Mouse (Mus musculus) CH12.LX (cell line): ENCODE data around the gene Serac1. TPM values are rescaled to one million over a fixed set of nuclear protein-coding genes. Genes with fewer than 3 reads are reported as not detected.

Experiments used
- DNase-seq: peaks from one replicate; pipeline ENCODE4 v3.0.0-alpha.2; 2013; ENCODE audit errors: extremely low read depth
- H3K27ac ChIP-seq: 2 replicates; pipeline ENCODE4 v1.5.1; 2012; ENCODE audit warnings: low read depth, mild to moderate bottlenecking, control low read depth, moderate library complexity; ENCODE audit not compliant: insufficient read depth
- H3K27me3 ChIP-seq: replicated peaks from 2 replicates; pipeline ENCODE3; 2012; ENCODE audit warnings: inconsistent platforms
- H3K36me3 ChIP-seq, 2 experiments: replicated peaks in 1 of 2; 2 replicates each; pipeline versions ENCODE3 to v1.6.1; 2012; ENCODE audit warnings: inconsistent platforms in 1 of 2, low read length in 1 of 2, mild to moderate bottlenecking in 1 of 2, mixed read lengths in 1 of 2, moderate library complexity in 1 of 2; ENCODE audit not compliant: control insufficient read depth in 1 of 2, insufficient read depth in 1 of 2
- H3K4me1 ChIP-seq, 2 experiments: 2 replicates each; pipeline ENCODE4 v1.6.1; 2012; ENCODE audit warnings: inconsistent platforms in 1 of 2, moderate library complexity in 1 of 2; ENCODE audit not compliant: insufficient read depth in 2 of 2, control insufficient read depth in 1 of 2
- H3K4me2 ChIP-seq: 2 replicates; pipeline ENCODE4 v1.6.1; 2012; ENCODE audit warnings: low read depth, mild to moderate bottlenecking, control low read depth; ENCODE audit not compliant: poor library complexity, insufficient read depth, severe bottlenecking
- H3K4me3 ChIP-seq, 3 experiments: fragments of 150-350 bp in 1 of 3; sonication (generic) in 1 of 3; replicated peaks in 1 of 3; 2 replicates each; pipeline versions ENCODE3 to v1.5.1; 2011 to 2012; ENCODE audit warnings: low read depth in 2 of 3, low read length in 2 of 3, mild to moderate bottlenecking in 2 of 3, moderate library complexity in 2 of 3, control low read depth in 1 of 3, improper control_type of control experiment in 1 of 3, inconsistent platforms in 1 of 3, mixed read lengths in 1 of 3; ENCODE audit not compliant: poor library complexity in 1 of 3
- H3K79me2 ChIP-seq: replicated peaks from 2 replicates; pipeline ENCODE4 v1.6.1; 2012; ENCODE audit warnings: mild to moderate bottlenecking, moderate library complexity; ENCODE audit not compliant: control insufficient read depth, poor library complexity, insufficient read depth, severe bottlenecking; ENCODE audit errors: extremely low read depth
- H3K9ac ChIP-seq: 2 replicates; pipeline ENCODE4 v1.6.1; 2012; ENCODE audit warnings: low read depth, mild to moderate bottlenecking, control low read depth, moderate library complexity; ENCODE audit not compliant: insufficient read depth
- H3K9me3 ChIP-seq: replicated peaks from 2 replicates; pipeline ENCODE3; 2012; ENCODE audit warnings: low read length, inconsistent platforms, mixed read lengths
- CTCF ChIP-seq, 2 experiments: IDR thresholded peaks in 1 of 2; conservative IDR thresholded peaks in 1 of 2; 2 replicates each; pipeline ENCODE4 v1.5.1; 2011 to 2012; ENCODE audit warnings: low read depth in 2 of 2, low read length in 2 of 2, improper control_type of control experiment in 1 of 2, inconsistent platforms in 1 of 2, mild to moderate bottlenecking in 1 of 2, moderate library complexity in 1 of 2
- ELF1 ChIP-seq: IDR thresholded peaks from 2 replicates; pipeline ENCODE4 v1.6.1; 2014; ENCODE audit warnings: low read depth, mild to moderate bottlenecking, inconsistent platforms, low read length, improper control_type of control experiment
- JUN ChIP-seq: IDR thresholded peaks from 2 replicates; pipeline ENCODE4 v1.6.1; 2011; ENCODE audit warnings: low read depth, mild to moderate bottlenecking, low read length, improper control_type of control experiment, moderate library complexity; ENCODE audit not compliant: insufficient read depth
- NELFE ChIP-seq: IDR thresholded peaks from 2 replicates; pipeline ENCODE4 v1.6.1; 2011; ENCODE audit warnings: low read depth, low read length, improper control_type of control experiment
- NRF1 ChIP-seq: IDR thresholded peaks from 2 replicates; pipeline ENCODE4 v1.6.1; 2014; ENCODE audit warnings: low read depth, mild to moderate bottlenecking, inconsistent platforms, low read length, improper control_type of control experiment, moderate library complexity
- PAX5 ChIP-seq: IDR thresholded peaks from 2 replicates; pipeline ENCODE4 v1.6.1; 2012; ENCODE audit warnings: low read length, inconsistent platforms, mixed read lengths
- POLR2A ChIP-seq: IDR thresholded peaks from 2 replicates; pipeline ENCODE4 v1.6.1; 2011; ENCODE audit warnings: low read depth, mild to moderate bottlenecking, improper control_type of control experiment, low read length
- RAD21 ChIP-seq: IDR thresholded peaks from 2 replicates; pipeline ENCODE4 v1.6.1; 2011; ENCODE audit warnings: low read depth, mild to moderate bottlenecking, low read length, improper control_type of control experiment, moderate library complexity
- SMC3 ChIP-seq: IDR thresholded peaks from 2 replicates; pipeline ENCODE4 v1.6.1; 2011; ENCODE audit warnings: low read depth, low read length, improper control_type of control experiment
- TCF12 ChIP-seq: IDR thresholded peaks from 2 replicates; pipeline ENCODE4 v1.6.1; 2014; ENCODE audit warnings: low read depth, mild to moderate bottlenecking, inconsistent platforms, low read length, improper control_type of control experiment
- UBTF ChIP-seq: IDR thresholded peaks from 2 replicates; pipeline ENCODE4 v1.6.1; 2012; ENCODE audit warnings: low read depth, mild to moderate bottlenecking, inconsistent platforms, low read length, improper control_type of control experiment, moderate library complexity
- USF1 ChIP-seq: IDR thresholded peaks from 2 replicates; pipeline ENCODE4 v1.6.1; 2014; ENCODE audit warnings: low read depth, mild to moderate bottlenecking, inconsistent platforms, low read length, improper control_type of control experiment
- ZC3H11A ChIP-seq: IDR thresholded peaks from 2 replicates; pipeline ENCODE4 v1.6.1; 2012; ENCODE audit warnings: low read depth, mild to moderate bottlenecking, inconsistent platforms, low read length, improper control_type of control experiment
- dilution Hi-C: fragments of 300-500 bp; cut with MboI; formaldehyde crosslinking; loops from 2 replicates; pipeline ENCODE4 v1.14.3; 2020; ENCODE audit warnings: low sequenced_read_pairs; ENCODE audit not compliant: extremely low pct_unique_long_range_greater_than_20kb, extremely low pct_ligation_motif_present
- in situ Hi-C: fragments of 300-500 bp; cut with MboI; formaldehyde crosslinking; loops from 3 replicates; pipeline ENCODE4 v1.14.3; 2019; ENCODE audit warnings: low sequenced_read_pairs, low pct_ligation_motif_present, low pct_unique_long_range_greater_than_20kb, mixed read lengths
- polyA plus RNA-seq: library from polyadenylated mRNA; unstranded; fragments of >175 nt; gene quantifications from 2 replicates; pipeline ENCODE4 v1.2.1, GENCODE M21; 2012; ENCODE audit warnings: low read depth; ENCODE audit not compliant: insufficient read length
- total RNA-seq, 2 experiments: library from RNA; depleted of rRNA; stranded (reverse); fragments of 300-350 nt in 1 of 2; fragments of >200 nt in 1 of 2; gene quantifications; 2 replicates each; pipeline ENCODE4 v1.2.3; 2012 to 2014

The Serac1 gene
- total and polyA plus RNA-seq, 3 experiments, result 1.9 to 2.9 (median 2.1) TPM

DNA sequence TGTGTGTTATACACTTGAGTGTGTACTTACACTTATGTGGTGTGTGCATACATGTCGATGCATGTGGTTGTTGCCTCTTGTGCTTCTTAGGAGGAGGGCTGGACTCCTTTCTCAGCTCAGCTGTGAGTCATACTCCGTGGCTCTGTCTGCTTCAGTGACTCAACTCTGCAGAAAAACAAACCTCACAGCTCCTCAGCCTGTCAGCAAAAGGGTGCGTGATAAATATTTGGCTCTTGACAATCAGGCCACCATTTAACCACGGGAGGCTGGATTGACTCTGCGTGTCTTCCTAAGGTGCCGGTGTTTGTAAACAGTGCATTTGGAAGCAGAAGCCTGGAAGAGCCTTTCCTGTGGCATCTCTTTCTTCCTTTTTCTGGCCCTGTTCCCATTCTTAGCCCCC, 84.9 kb downstream of the Serac1 start:
- H3K4me3 ChIP-seq, result no peak overlapping the region
- no peaks in the 10 kb centered on the region for H3K27me3 ChIP-seq
- H3K79me2 ChIP-seq, result no peaks in the 10 kb centered on the region
- no peak for DNase-seq
- dilution Hi-C loops (no loop called here), in situ Hi-C loops (no loop called here)
- peaks cover 1% of the 10 kb centered on the region for H3K9me3 ChIP-seq
- peaks cover 19 to 61% of the 10 kb centered on the region in 2 experiments for H3K4me1 ChIP-seq
- no peak overlapping the region for H3K27ac ChIP-seq
- no peak overlapping the region for H3K4me2 ChIP-seq
- TF ChIP-seq NELFE (no peak), JUN (no peak), USF1 (no peak), NRF1 (no peak), ZC3H11A (no peak), RAD21 (no peak), PAX5 (no peak), TCF12 (no peak), ELF1 (no peak), SMC3 (no peak)
- no peak overlapping the region for H3K9ac ChIP-seq
- peaks cover 0 to 70% of the 10 kb centered on the region in 2 experiments for H3K36me3 ChIP-seq

DNA sequence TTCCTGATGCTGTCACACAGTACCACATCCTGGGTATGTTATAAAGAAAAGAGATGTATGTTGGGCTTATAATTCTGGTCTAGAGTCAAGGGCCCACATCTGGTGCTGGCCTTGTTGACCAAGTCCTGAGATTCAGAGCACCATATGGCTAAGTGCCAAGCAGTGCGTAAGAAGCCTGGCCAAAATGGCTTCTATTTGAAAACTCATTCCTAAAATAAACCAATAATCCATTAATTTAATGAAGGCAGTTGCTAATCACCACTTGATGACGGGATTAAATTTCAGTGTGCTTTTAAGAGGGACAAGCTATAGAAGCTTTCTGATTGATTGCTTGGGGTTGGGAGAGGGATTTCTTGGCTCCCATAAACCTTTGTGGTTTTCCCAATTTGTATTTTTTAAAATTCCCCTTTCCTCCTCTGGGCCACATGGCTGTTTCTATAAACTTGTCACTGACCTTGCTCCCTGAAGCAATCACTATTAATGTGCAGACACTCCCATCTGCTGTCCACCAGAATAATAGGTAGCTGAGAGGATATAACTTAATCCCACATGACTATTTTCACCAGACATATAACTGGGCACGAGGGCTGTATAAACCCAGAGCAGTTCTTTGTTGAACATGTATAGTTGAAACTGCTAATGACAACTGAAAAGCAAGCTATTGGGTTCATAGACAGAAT, 85.8 kb downstream of the Serac1 start:
- Histone ChIP-seq H3K4me2 (no peak overlapping the region), H3K9me3 (peaks cover 3% of the 10 kb centered on the region), H3K4me1 (peaks cover 19 to 59% of the 10 kb centered on the region in 2 experiments)
- dilution Hi-C loops, result no loop called here
- DNase-seq, result no peak
- peak; percentile 32 for TF ChIP-seq RAD21
- TF ChIP-seq UBTF, result no peak
- peak in 1 of 2 experiments; percentile 33; a peak in 1 of 4 replicates for TF ChIP-seq CTCF (conservative IDR thresholded peaks at IDR 0.05 in 1 of 2, IDR thresholded peaks at IDR 0.05 in 1 of 2; ENCODE audit: low read depth in 2 of 2, low read length in 2 of 2)
- peak; percentile 7; the same call in 1 of the 2 replicates for TF ChIP-seq SMC3
- TF ChIP-seq, all 38 proteins: peak for 3
- in situ Hi-C loops, result no loop called here
- Histone ChIP-seq H3K4me3 (no peak overlapping the region), H3K9ac (no peak overlapping the region), H3K27me3 (no peaks in the 10 kb centered on the region), H3K27ac (no peak overlapping the region), H3K36me3 (peaks cover 0 to 68% of the 10 kb centered on the region in 2 experiments), H3K79me2 (no peaks in the 10 kb centered on the region)

DNA sequence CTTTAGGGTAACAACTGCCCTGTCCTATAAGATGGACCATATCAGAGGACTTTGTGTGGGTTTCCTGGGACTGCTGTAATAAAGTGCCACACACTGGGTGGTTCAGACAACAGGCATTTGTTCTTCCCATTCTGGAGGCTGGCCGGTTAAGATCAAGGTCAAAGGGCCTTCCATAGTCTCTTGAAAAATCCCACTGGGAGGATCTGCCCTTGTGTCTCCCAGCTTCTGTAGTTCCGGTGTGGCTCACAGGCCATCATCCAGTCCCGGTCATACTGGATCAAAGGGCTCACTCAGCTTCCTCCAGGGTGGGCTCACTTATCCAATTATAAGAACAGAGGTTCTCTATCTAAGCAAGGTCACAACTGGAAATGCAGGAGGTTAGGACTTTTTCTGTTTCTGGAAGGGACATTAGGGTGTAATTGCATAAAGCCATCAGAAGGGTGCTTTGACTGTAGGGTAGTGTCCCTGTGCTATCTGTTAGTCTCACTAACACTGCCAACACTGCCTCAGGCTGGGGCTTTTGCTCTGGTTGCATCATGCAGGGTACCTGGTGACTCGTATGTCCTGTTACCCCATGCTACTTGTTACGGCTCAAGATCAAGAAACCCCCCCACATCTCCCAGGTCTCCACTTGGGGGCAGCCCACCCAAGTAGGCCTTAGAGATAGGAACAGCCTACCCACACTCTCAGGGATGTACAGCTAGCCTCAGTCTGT, 86.5 kb downstream of the Serac1 start:
- TF ChIP-seq RAD21 (peak; percentile 7), POLR2A (no peak), CTCF (conservative IDR thresholded peaks at IDR 0.05 in 1 of 2, IDR thresholded peaks at IDR 0.05 in 1 of 2; ENCODE audit: low read depth in 2 of 2, low read length in 2 of 2) (peak in 1 of 2 experiments; percentile 28; a peak in 1 of 4 replicates)
- in situ Hi-C loops, result no loop called here
- no peak overlapping the region for H3K27ac ChIP-seq

More for the DNA sequence above, 86.5 kb downstream of the Serac1 start:
- Histone ChIP-seq H3K27me3 (no peaks in the 10 kb centered on the region), H3K9ac (no peak overlapping the region), H3K79me2 (no peaks in the 10 kb centered on the region), H3K4me2 (no peak overlapping the region), H3K4me3 (no peak overlapping the region), H3K9me3 (peaks cover 3% of the 10 kb centered on the region), H3K36me3 (peaks cover 0 to 66% of the 10 kb centered on the region in 2 experiments), H3K4me1 (peaks cover 17 to 54% of the 10 kb centered on the region in 2 experiments)
- dilution Hi-C loops, result no loop called here
- DNase-seq, result no peak

Other genes with a start within 250 kb of the Serac1 start
- gene Snx9, start 238.4 kb downstream of the Serac1 start, total RNA-seq (2012; rRNA removed), result 17.1 TPM in 2 replicates
- 16.3 and 17.0 TPM in 2 replicates for gene Snx9, start 238.4 kb downstream of the Serac1 start, total RNA-seq (2014; rRNA removed)
- 26.3 and 29.7 TPM in 2 replicates for gene Snx9, start 238.4 kb downstream of the Serac1 start, polyA plus RNA-seq
- gene Synj2, start 138.5 kb downstream of the Serac1 start, total RNA-seq (2012; rRNA removed), result 4.5 and 5.3 TPM in 2 replicates
- gene Synj2, start 138.5 kb downstream of the Serac1 start, total RNA-seq (2014; rRNA removed), result 6.6 and 6.8 TPM in 2 replicates
- 10.9 and 12.4 TPM in 2 replicates for gene Synj2, start 138.5 kb downstream of the Serac1 start, polyA plus RNA-seq
- gene Gtf2h5, start within 50 bp of the Serac1 start, total RNA-seq (2012; rRNA removed), result 97.8 and 115 TPM in 2 replicates
- 62.2 and 74.9 TPM in 2 replicates for gene Gtf2h5, start within 50 bp of the Serac1 start, total RNA-seq (2014; rRNA removed)
- gene Gtf2h5, start within 50 bp of the Serac1 start, polyA plus RNA-seq, result 116 and 117 TPM in 2 replicates
- gene Tulp4, start 26.7 kb upstream of the Serac1 start, total RNA-seq (2012; rRNA removed), result 49.3 and 50.7 TPM in 2 replicates
- gene Tulp4, start 26.7 kb upstream of the Serac1 start, total RNA-seq (2014; rRNA removed), result 7.8 TPM in 2 replicates
- 31.7 and 33.6 TPM in 2 replicates for gene Tulp4, start 26.7 kb upstream of the Serac1 start, polyA plus RNA-seq
- gene Tmem181a, start 177.1 kb upstream of the Serac1 start, total RNA-seq (2012; rRNA removed), result 5.2 and 7.3 TPM in 2 replicates
- gene Tmem181a, start 177.1 kb upstream of the Serac1 start, total RNA-seq (2014; rRNA removed), result 2.5 and 2.6 TPM in 2 replicates
- gene Tmem181a, start 177.1 kb upstream of the Serac1 start, polyA plus RNA-seq, result 4.3 and 5.0 TPM in 2 replicates
- 11.8 and 14.6 TPM in 2 replicates for gene Dynlt1a, start 237.8 kb upstream of the Serac1 start, total RNA-seq (2012; rRNA removed)
- 33.5 and 38.2 TPM in 2 replicates for gene Dynlt1a, start 237.8 kb upstream of the Serac1 start, total RNA-seq (2014; rRNA removed)
- 21.5 and 22.9 TPM in 2 replicates for gene Dynlt1a, start 237.8 kb upstream of the Serac1 start, polyA plus RNA-seq